Mouse (Mus musculus) thymus, adult 2 months (tissue): ENCODE measurements around the gene Rtn1. TPM values are rescaled to one million over a fixed set of nuclear protein-coding genes. Genes with fewer than 3 reads are reported as not detected.

Source experiments
- DNase-seq: peaks from one replicate; pipeline ENCODE4 v3.0.0; 2021
- H3K27ac ChIP-seq: fragments of 200-500 bp; 2 replicates; pipeline ENCODE4 v1.5.1; 2012; ENCODE audit warnings: low read length, control low read depth; ENCODE audit not compliant: control insufficient read depth, insufficient read depth
- H3K27me3 ChIP-seq: fragments of 200-500 bp; 2 replicates; pipeline ENCODE4 v1.6.1; 2012; ENCODE audit warnings: mild to moderate bottlenecking, low read length, moderate library complexity, mixed read lengths; ENCODE audit not compliant: control insufficient read depth, insufficient read depth
- H3K36me3 ChIP-seq: fragments of 200-500 bp; 2 replicates; pipeline ENCODE4 v1.6.1; 2012; ENCODE audit warnings: mild to moderate bottlenecking, low read length, moderate library complexity; ENCODE audit not compliant: control insufficient read depth, insufficient read depth
- H3K4me1 ChIP-seq: fragments of 200-500 bp; replicated peaks from 2 replicates; pipeline ENCODE4 v1.6.1; 2012; ENCODE audit warnings: low read length; ENCODE audit not compliant: control insufficient read depth, insufficient read depth
- H3K4me3 ChIP-seq: fragments of 200-500 bp; 2 replicates; pipeline ENCODE4 v1.5.1; 2012; ENCODE audit warnings: mild to moderate bottlenecking, low read length, control low read depth, moderate library complexity; ENCODE audit not compliant: control insufficient read depth, insufficient read depth
- CTCF ChIP-seq: fragments of 200-500 bp; IDR thresholded peaks from 2 replicates; pipeline ENCODE4 v1.5.1; 2012; ENCODE audit warnings: mild to moderate bottlenecking, control low read depth, low read length, moderate library complexity, borderline replicate concordance; ENCODE audit not compliant: control insufficient read depth, poor library complexity, insufficient read depth; ENCODE audit errors: extremely low read depth
- POLR2A ChIP-seq: fragments of 200-500 bp; IDR thresholded peaks from 2 replicates; pipeline ENCODE4 v1.6.1; 2012; ENCODE audit warnings: mild to moderate bottlenecking, low read length, control low read depth, moderate library complexity; ENCODE audit not compliant: control insufficient read depth, poor library complexity, insufficient read depth; ENCODE audit errors: extremely low read depth
- WGBS: fragments of 180-500 bp; shearing (Covaris S2); methylation state at CpG from one replicate; pipeline ENCODE4 v1.1.7; 2018; 5-methylcytosine and 5-hydroxymethylcytosine counted together
- polyA plus RNA-seq: library from polyadenylated mRNA; depleted of rRNA; stranded (reverse); fragments of >200 nt; gene quantifications from 2 replicates; pipeline ENCODE4 v1.2.3, GENCODE M21; 2012; rRNA removed

The Rtn1 gene
- polyA plus RNA-seq, 1 experiment: 1.6 TPM

- 90% methylated on average over 4 of the region's 4 CpGs for WGBS
- H3K4me1 ChIP-seq: no peaks in the 10 kb centered on the region
- no peaks in the 10 kb centered on the region for H3K27me3 ChIP-seq
- no peak overlapping the region for H3K4me3 ChIP-seq
- DNase-seq: no peak
- H3K36me3 ChIP-seq: no peaks in the 10 kb centered on the region
- H3K27ac ChIP-seq: no peak overlapping the region
- TF ChIP-seq POLR2A (no peak), CTCF (no peak)
Observed at GRCm38 (mm10) chr12:72179561-72179960, 229.3 kb downstream of the Rtn1 start.

DNA sequence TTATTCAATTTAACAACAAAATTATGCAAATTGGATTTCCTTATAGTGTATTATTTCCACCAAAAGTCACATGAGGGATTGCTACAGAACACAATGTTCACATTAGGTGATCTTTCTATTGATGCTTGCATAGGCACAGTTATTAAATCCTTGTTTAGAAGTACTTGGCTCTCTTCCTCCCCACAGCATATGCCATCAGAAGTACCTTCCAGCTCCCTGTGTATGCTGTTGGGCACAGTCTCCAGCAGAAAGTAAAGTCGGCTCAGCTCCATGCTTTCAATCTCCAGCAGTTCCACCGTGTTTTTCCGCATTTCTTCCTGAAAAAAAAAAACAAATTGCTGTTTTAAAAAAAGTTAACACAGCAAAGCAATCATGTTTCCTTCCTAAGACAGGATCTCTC is 230.5 kb downstream of the Rtn1 start:
- TF ChIP-seq POLR2A (no peak), CTCF (no peak)
- Histone ChIP-seq H3K4me3 (no peak overlapping the region), H3K27me3 (no peaks in the 10 kb centered on the region), H3K36me3 (no peaks in the 10 kb centered on the region), H3K4me1 (no peaks in the 10 kb centered on the region), H3K27ac (no peak overlapping the region)
- 92% methylated on average over 3 of the region's 3 CpGs for WGBS
- DNase-seq: no peak

Other genes with a start within 250 kb of the Rtn1 start
- gene Ccdc175, start 224.0 kb downstream of the Rtn1 start, polyA plus RNA-seq: not detected in 2 replicates
- gene Lrrc9, start 32.8 kb upstream of the Rtn1 start, polyA plus RNA-seq: 0.14 and 0.18 TPM in 2 replicates
- 3.8 and 4.8 TPM in 2 replicates for gene Pcnx4, start 127.3 kb upstream of the Rtn1 start, polyA plus RNA-seq
- 0.23 TPM in 1 of 2 replicates, not detected in the other for gene Gm4756, start 240.6 kb upstream of the Rtn1 start, polyA plus RNA-seq